Comparison of ENCODE assay signal across 8 mouse cellular contexts in the genomic region with DNA sequence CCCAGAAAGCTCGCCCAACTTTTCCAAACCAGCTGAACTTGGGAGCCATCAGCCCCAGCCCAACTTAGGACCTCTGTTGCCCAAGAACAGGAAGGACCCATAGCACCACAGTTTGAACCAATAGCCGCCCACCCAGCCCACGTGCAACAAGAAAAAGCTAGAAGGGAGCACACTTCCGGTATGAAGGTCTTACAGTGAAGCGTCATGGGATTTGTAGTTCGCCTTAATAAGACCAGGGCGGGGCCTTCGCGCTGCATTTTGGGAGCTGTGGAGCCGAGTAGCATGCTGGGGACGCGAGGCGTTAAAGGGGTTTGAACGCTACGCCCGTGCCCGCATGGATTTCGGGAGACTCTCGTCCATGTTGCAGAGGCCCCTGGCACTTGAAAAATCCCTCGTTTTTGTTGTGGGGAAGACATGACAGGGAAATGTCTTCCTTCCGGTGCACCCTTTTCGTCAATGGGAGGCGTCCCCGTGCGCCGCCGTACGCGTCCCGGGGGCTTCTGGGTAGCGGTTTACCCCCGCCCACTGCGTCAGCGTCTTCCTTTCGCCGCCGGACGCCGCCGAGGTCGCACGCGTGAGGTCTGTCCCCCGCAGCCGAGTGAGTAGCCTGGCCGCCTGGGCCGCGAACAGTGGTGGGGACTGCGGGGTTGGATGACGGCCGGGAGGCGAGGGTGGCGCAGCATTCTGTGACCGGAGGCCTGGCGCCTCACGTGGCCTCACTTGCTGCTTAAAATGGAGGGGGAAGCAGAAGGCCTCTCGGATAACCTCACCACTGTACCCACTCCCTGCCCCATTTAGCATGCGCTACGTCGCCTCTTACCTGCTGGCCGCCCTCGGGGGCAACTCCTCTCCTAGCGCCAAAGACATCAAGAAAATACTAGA. TPM values are rescaled to one million over a fixed set of nuclear protein-coding genes. Genes with fewer than 3 reads are reported as not detected.
DNase-seq lines count a peak whose midpoint lies in the region; ATAC-seq and TF ChIP-seq lines count a peak whose summit lies in the region.

A gene (plus strand): TSS at position 261 of the 882 bp plus-strand sequence.

- H3K36me3 ChIP-seq in embryonic facial prominence, embryonic 13.5 days, result peaks cover 39% of the 10 kb centered on the region
- peaks cover 9% of the 10 kb centered on the region for H3K36me3 ChIP-seq in heart, adult 2 months (ENCODE audit: control insufficient read depth, insufficient read depth, low read length)
- H3K36me3 ChIP-seq in limb, embryonic 14.5 days (ENCODE audit: control insufficient read depth, insufficient read depth, low read length), result peaks cover 42% of the 10 kb centered on the region
- peaks cover 14% of the 10 kb centered on the region for H3K36me3 ChIP-seq in midbrain, postnatal 0 days (ENCODE audit: insufficient read depth, low read length)

- intact Hi-C loops in heart, adult 2 months (cut with DNase I), result no loop called here

- TF ChIP-seq POLR2A in heart, adult 2 months (IDR thresholded peaks at IDR 0.05; ENCODE audit: insufficient read depth, low read depth, low read length), result peak; percentile 88
- TF ChIP-seq POLR2A in limb, embryonic 14.5 days (IDR thresholded peaks at IDR 0.05; ENCODE audit: borderline replicate concordance, extremely low read depth, insufficient read depth, insufficient read length), result peak; percentile 76; the same call in 1 of the 2 replicates

- no peaks in the 10 kb centered on the region for H3K79me2 ChIP-seq in heart, adult 2 months (replicated peaks; ENCODE audit: control insufficient read depth, insufficient read depth, low read length)

- peak within 1 kb of the TSS; percentile 95 for H3K9ac ChIP-seq in embryonic facial prominence, embryonic 13.5 days
- H3K9ac ChIP-seq in heart, adult 2 months (ENCODE audit: low read depth, low read length), result peak within 1 kb of the TSS; percentile 98
- H3K9ac ChIP-seq in limb, embryonic 14.5 days (ENCODE audit: low read depth, low read length, severe bottlenecking), result peak within 1 kb of the TSS; percentile 86
- peak within 1 kb of the TSS; percentile 89 for H3K9ac ChIP-seq in midbrain, postnatal 0 days (replicated peaks; ENCODE audit: low read length, poor library complexity, severe bottlenecking)

- WGBS in embryonic facial prominence, embryonic 13.5 days, result under 1% methylated on average over 63 of the region's 63 CpGs
- WGBS in heart, adult 2 months, result under 1% methylated on average over 63 of the region's 63 CpGs
- under 1% methylated on average over 57 of the region's 63 CpGs for WGBS in limb, embryonic 14.5 days
- under 1% methylated on average over 61 of the region's 63 CpGs for WGBS in midbrain, postnatal 0 days

- H3K4me2 ChIP-seq in embryonic facial prominence, embryonic 13.5 days, result peak within 1 kb of the TSS; percentile 76
- H3K4me2 ChIP-seq in limb, embryonic 14.5 days (replicated peaks; ENCODE audit: low read depth, low read length, severe bottlenecking), result peak within 1 kb of the TSS; percentile 57
- peak within 1 kb of the TSS; percentile 64 for H3K4me2 ChIP-seq in midbrain, postnatal 0 days (ENCODE audit: low read depth, low read length, poor library complexity, severe bottlenecking)

- peak within 1 kb of the TSS; percentile 81 for H3K4me3 ChIP-seq in embryonic facial prominence, embryonic 13.5 days
- peak within 1 kb of the TSS; percentile 73 for H3K4me3 ChIP-seq in heart, adult 2 months
- H3K4me3 ChIP-seq in limb, embryonic 14.5 days (replicated peaks; ENCODE audit: low read length), result peak within 1 kb of the TSS; percentile 86
- peak within 1 kb of the TSS; percentile 54 for H3K4me3 ChIP-seq in midbrain, postnatal 0 days (ENCODE audit: low read depth, low read length)

- no peaks in the 10 kb centered on the region for H3K9me3 ChIP-seq in embryonic facial prominence, embryonic 13.5 days
- no peaks in the 10 kb centered on the region for H3K9me3 ChIP-seq in limb, embryonic 14.5 days (ENCODE audit: control insufficient read depth, low read length)
- no peaks in the 10 kb centered on the region for H3K9me3 ChIP-seq in midbrain, postnatal 0 days (ENCODE audit: low read length)

- ATAC-seq in embryonic facial prominence, embryonic 13.5 days (ENCODE audit: insufficient number of reproducible peaks, insufficient read depth, low FRiP score, low TSS enrichment, low read depth), result peak; percentile 85
- peak; percentile 91 for ATAC-seq in limb, embryonic 14.5 days (ENCODE audit: low FRiP score, low read depth)
- ATAC-seq in midbrain, postnatal 0 days (ENCODE audit: low FRiP score), result peak; percentile 91

- peaks cover 37% of the 10 kb centered on the region for H3K4me1 ChIP-seq in embryonic facial prominence, embryonic 13.5 days
- H3K4me1 ChIP-seq in heart, adult 2 months (ENCODE audit: control insufficient read depth, insufficient read depth, low read length), result peaks cover 4% of the 10 kb centered on the region
- H3K4me1 ChIP-seq in limb, embryonic 14.5 days (ENCODE audit: control insufficient read depth, insufficient read depth, low read length), result peaks cover 27% of the 10 kb centered on the region
- no peaks in the 10 kb centered on the region; the same call in 1 of the 2 replicates for H3K4me1 ChIP-seq in midbrain, postnatal 0 days (ENCODE audit: insufficient read depth, low read length)

- TF ChIP-seq CTCF in heart, adult 2 months (IDR thresholded peaks at IDR 0.05), result no peak
- peak; percentile 29; the same call in 1 of the 2 replicates for TF ChIP-seq CTCF in midbrain, postnatal 0 days (IDR thresholded peaks at IDR 0.05)

- H3K27me3 ChIP-seq in embryonic facial prominence, embryonic 13.5 days, result no peaks in the 10 kb centered on the region
- no peaks in the 10 kb centered on the region for H3K27me3 ChIP-seq in heart, adult 2 months (ENCODE audit: control insufficient read depth, insufficient read depth, low read length)
- H3K27me3 ChIP-seq in limb, embryonic 14.5 days (ENCODE audit: control insufficient read depth, insufficient read depth, low read length), result no peaks in the 10 kb centered on the region
- no peaks in the 10 kb centered on the region for H3K27me3 ChIP-seq in midbrain, postnatal 0 days (ENCODE audit: insufficient read depth, low read length)

- DNase-seq in 3134 (ENCODE audit: extremely low read depth, insufficient read length, low spot score), result peak; percentile 98
- peak; percentile 96 to 97 for DNase-seq in adrenal gland, postnatal 36 days
- peak; percentile 95 to 96 for DNase-seq in heart, adult 2 months
- DNase-seq in kidney, adult 9 months, result peak; percentile 96
- DNase-seq in limb, embryonic 14.5 days (ENCODE audit: low spot score), result peak; percentile 98
- DNase-seq in midbrain, postnatal 0 days (ENCODE audit: low spot score), result peak; percentile 98
- peak; percentile 85 to 90 for DNase-seq in spleen, postnatal 14 days (ENCODE audit: low spot score in 2 of 2)

- peak within 1 kb of the TSS; percentile 87 for H3K27ac ChIP-seq in embryonic facial prominence, embryonic 13.5 days
- H3K27ac ChIP-seq in heart, adult 2 months, result peak within 1 kb of the TSS; percentile 99
- H3K27ac ChIP-seq in limb, embryonic 14.5 days (replicated peaks; ENCODE audit: low read depth, low read length), result peak within 1 kb of the TSS; percentile 75
- peak within 1 kb of the TSS; percentile 93 for H3K27ac ChIP-seq in midbrain, postnatal 0 days (ENCODE audit: low read depth, low read length)

- TF ChIP-seq EP300 in heart, adult 2 months (IDR thresholded peaks at IDR 0.05; ENCODE audit: insufficient read depth, low read depth, low read length), result no peak

RNA-seq across cellular contexts. Expression of the gene that starts here (rescaled TPM):
- total RNA-seq in adrenal gland, postnatal 36 days (2021), result 1,000 to 10,000 TPM; 1,094 to 1,114 TPM
- 1,344 and 1,500 TPM in 2 replicates for polyA plus RNA-seq in embryonic facial prominence, embryonic 13.5 days (2015; fragmentation: Nextera tagmentation; extraction: Ambion mirVana)
- 100 to 1,000 TPM; 848 to 928 TPM for total RNA-seq in heart, adult 2 months (2021)
- 404 and 421 TPM in 2 replicates for polyA plus RNA-seq in heart, adult 2 months (2012; rRNA removed)
- 909 and 1,375 TPM in 2 replicates for polyA plus RNA-seq in limb, embryonic 14.5 days (2012; rRNA removed)
- 1,364 and 1,396 TPM in 2 replicates for polyA plus RNA-seq in limb, embryonic 14.5 days (2014; fragmentation: Nextera tagmentation; extraction: Ambion mirVana)
- 180 and 197 TPM in 2 replicates for total RNA-seq in midbrain, postnatal 0 days (2014; rRNA removed)
- polyA plus RNA-seq in midbrain, postnatal 0 days (2015; fragmentation: Nextera tagmentation; extraction: Ambion mirVana), result 761 and 852 TPM in 2 replicates

Comparison
In these comparisons a context has a peak if more than half of its experiments do, and no peak if none do; other contexts are left out.
1. Peak in every context shown above with its lines: DNase-seq, ATAC-seq, H3K4me3 ChIP-seq and H3K27ac ChIP-seq.